In the genomic region with DNA sequence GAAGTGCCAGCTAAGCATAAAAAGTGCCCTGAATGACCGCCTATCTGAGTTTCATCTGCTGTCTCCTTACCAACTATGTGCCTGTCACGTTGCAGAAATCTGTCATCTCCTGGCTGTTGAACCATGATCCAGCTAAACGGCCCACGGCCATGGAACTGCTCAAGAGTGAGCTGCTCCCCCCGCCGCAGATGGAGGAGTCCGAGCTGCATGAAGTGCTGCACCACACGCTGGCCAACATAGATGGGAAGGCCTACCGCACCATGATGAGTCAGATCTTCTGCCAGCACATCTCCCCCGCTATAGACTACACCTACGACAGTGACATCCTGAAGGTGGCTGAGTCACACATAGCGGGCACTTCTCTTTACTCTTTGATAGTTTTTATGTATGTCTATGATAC, we compare ENCODE assay signal across 20 mouse cellular contexts. TPM values are rescaled to one million over a fixed set of nuclear protein-coding genes. Genes with fewer than 3 reads are reported as not detected.
DNase-seq lines count a peak whose midpoint lies in the region; ATAC-seq and TF ChIP-seq lines count a peak whose summit lies in the region.
"Had no signal": no experiment of that assay in that cellular context is flagged by ENCODE, and none has a peak within 500 bp of the region (broad histone marks: within the 10 kb centered on the region; RNA-seq: fewer than 3 reads in every experiment).

No protein-coding gene starts in this region.

- no peaks in the 10 kb centered on the region for H3K4me1 ChIP-seq in midbrain, postnatal 0 days (ENCODE audit: insufficient read depth, low read length)
- H3K4me1 ChIP-seq: heart, embryonic 10.5 days had no signal

- no peak overlapping the region for H3K27ac ChIP-seq in midbrain, postnatal 0 days (ENCODE audit: low read depth, low read length)
- H3K27ac ChIP-seq: heart, embryonic 10.5 days; limb, embryonic 12.5 days; liver, embryonic 15.5 days had no signal

- DNase-seq in frontal cortex, adult 2 months (ENCODE audit: extremely low spot score in 1 of 2, low spot score in 1 of 2), result peak; percentile 72 to 84
- no peak for DNase-seq in frontal cortex, postnatal 14 days (ENCODE audit: low spot score in 2 of 2)
- peak; percentile 77 to 83 for DNase-seq in left cerebral cortex, adult 18-20 months (ENCODE audit: low spot score in 2 of 2)
- no peak for DNase-seq in left cerebral cortex, postnatal 10 days (ENCODE audit: extremely low spot score in 1 of 2, low spot score in 2 of 2)
- peak; percentile 68 to 74 for DNase-seq in frontal cortex, postnatal 36 days (ENCODE audit: low spot score in 2 of 2)
- peak; percentile 74 to 82 for DNase-seq in right cerebral cortex, postnatal 36 days (ENCODE audit: low spot score in 2 of 2)
- DNase-seq in midbrain, postnatal 0 days (ENCODE audit: low spot score), result no peak
- DNase-seq: adrenal gland, postnatal 10 days; cerebellum, adult 2 months; heart, postnatal 10 days; kidney, adult 2 months; kidney, postnatal 36 days; midbrain, embryonic 14.5 days; thymus, postnatal 25 days had no signal

- H3K9ac ChIP-seq in midbrain, postnatal 0 days (replicated peaks; ENCODE audit: low read length, poor library complexity, severe bottlenecking), result no peak overlapping the region
- H3K9ac ChIP-seq: limb, embryonic 12.5 days; liver, embryonic 15.5 days had no signal

- no peak for ATAC-seq in midbrain, postnatal 0 days (ENCODE audit: low FRiP score)
- ATAC-seq: forebrain, embryonic 16.5 days; lung, postnatal 0 days had no signal

- peaks cover 17% of the 10 kb centered on the region for H3K36me3 ChIP-seq in midbrain, postnatal 0 days (ENCODE audit: insufficient read depth, low read length)

- 67% methylated on average over 12 of the region's 12 CpGs for WGBS in midbrain, postnatal 0 days

- H3K27me3 ChIP-seq in midbrain, postnatal 0 days (ENCODE audit: insufficient read depth, low read length), result no peaks in the 10 kb centered on the region
- H3K27me3 ChIP-seq: limb, embryonic 12.5 days; liver, embryonic 15.5 days had no signal

- no peak for TF ChIP-seq CTCF in midbrain, postnatal 0 days (IDR thresholded peaks at IDR 0.05)

- no peaks in the 10 kb centered on the region for H3K9me3 ChIP-seq in midbrain, postnatal 0 days (ENCODE audit: low read length)
- H3K9me3 ChIP-seq: heart, embryonic 10.5 days; limb, embryonic 12.5 days; liver, embryonic 15.5 days had no signal

- intact Hi-C loops in left cerebral cortex, postnatal 10 days (cut with DNase I), result no loop called here

- H3K4me2 ChIP-seq in midbrain, postnatal 0 days (ENCODE audit: low read depth, low read length, poor library complexity, severe bottlenecking), result no peak overlapping the region
- H3K4me2 ChIP-seq: limb, embryonic 12.5 days; liver, embryonic 15.5 days had no signal

- no peak overlapping the region for H3K4me3 ChIP-seq in midbrain, postnatal 0 days (ENCODE audit: low read depth, low read length)
- H3K4me3 ChIP-seq: erythroblast, embryonic 14.5 days; heart, embryonic 10.5 days; limb, embryonic 12.5 days; liver, embryonic 15.5 days had no signal

RNA-seq across cellular contexts. Expression of a gene that starts 31.3 kb away (rescaled TPM):
- polyA plus RNA-seq in frontal cortex, adult 2 months (2012; rRNA removed), result 232 and 234 TPM in 2 replicates
- total RNA-seq in left cerebral cortex, adult 18-20 months (2021), result 100 to 1,000 TPM; 160 to 170 TPM
- total RNA-seq in left cerebral cortex, postnatal 10 days (2021), result 100 to 1,000 TPM; 159 to 171 TPM
- 161 and 181 TPM in 2 replicates for total RNA-seq in midbrain, postnatal 0 days (2014; rRNA removed)
- 331 and 352 TPM in 2 replicates for polyA plus RNA-seq in midbrain, postnatal 0 days (2015; fragmentation: Nextera tagmentation; extraction: Ambion mirVana)

RNA-seq across cellular contexts. Expression of a gene that starts 59.8 kb away (rescaled TPM):
- polyA plus RNA-seq in frontal cortex, adult 2 months (2012; rRNA removed), result 19.1 and 22.0 TPM in 2 replicates
- total RNA-seq in left cerebral cortex, adult 18-20 months (2021), result 10 to 100 TPM; 18.8 to 21.5 TPM
- 10 to 100 TPM; 20.1 to 20.8 TPM for total RNA-seq in left cerebral cortex, postnatal 10 days (2021)
- total RNA-seq in midbrain, postnatal 0 days (2014; rRNA removed), result 17.2 TPM in 2 replicates
- 7.6 and 8.5 TPM in 2 replicates for polyA plus RNA-seq in midbrain, postnatal 0 days (2015; fragmentation: Nextera tagmentation; extraction: Ambion mirVana)

Comparison
In these comparisons a context has a peak if more than half of its experiments do, and no peak if none do; other contexts are left out.
1. DNase-seq: peak in frontal cortex, adult 2 months (2 of 2), left cerebral cortex, adult 18-20 months (2 of 2), frontal cortex, postnatal 36 days (2 of 2) and right cerebral cortex, postnatal 36 days (2 of 2); none in frontal cortex, postnatal 14 days (0 of 2), left cerebral cortex, postnatal 10 days (0 of 2) and midbrain, postnatal 0 days (single experiment).